Mouse (Mus musculus): ENCODE measurements around the gene Prkce. TPM values are rescaled to one million over a fixed set of nuclear protein-coding genes. Genes with fewer than 3 reads are reported as not detected.

Prkce gene
- polyA plus RNA-seq, 1 experiment from 2014 or later, result 6.7 TPM

- H3K4me1 ChIP-seq (ENCODE audit: control insufficient read depth, insufficient read depth, low read length), result no peaks in the 10 kb centered on the region
- no peak for ATAC-seq (replicated peaks; ENCODE audit: insufficient number of reproducible peaks, low FRiP score, low TSS enrichment, low read depth)
- no peaks in the 10 kb centered on the region for H3K9me3 ChIP-seq (replicated peaks; ENCODE audit: control insufficient read depth, low read length)
- 74% methylated on average over 11 of the region's 11 CpGs for WGBS
- H3K27me3 ChIP-seq (ENCODE audit: control insufficient read depth, insufficient read depth, low read length), result no peaks in the 10 kb centered on the region
- no peak overlapping the region for H3K4me2 ChIP-seq (ENCODE audit: low read depth, low read length)
- no peak overlapping the region for H3K4me3 ChIP-seq (ENCODE audit: low read depth, low read length)
- no peaks in the 10 kb centered on the region for H3K36me3 ChIP-seq (replicated peaks; ENCODE audit: control insufficient read depth, insufficient read depth, low read depth, low read length)
- no peak overlapping the region for H3K9ac ChIP-seq (replicated peaks; ENCODE audit: low read length)
- H3K27ac ChIP-seq (replicated peaks; ENCODE audit: low read depth, low read length), result no peak overlapping the region
- no peak for DNase-seq (ENCODE audit: low spot score)
Measured at GRCm38 (mm10) chr17:86404795-86405501, 237.4 kb downstream of the Prkce start.

GRCm38 (mm10) chr17:86405644-86406043 is 238.1 kb downstream of the Prkce start:
- Histone ChIP-seq H3K27ac (replicated peaks; ENCODE audit: low read depth, low read length) (no peak overlapping the region), H3K27me3 (ENCODE audit: control insufficient read depth, insufficient read depth, low read length) (no peaks in the 10 kb centered on the region), H3K4me3 (ENCODE audit: low read depth, low read length) (no peak overlapping the region), H3K9me3 (replicated peaks; ENCODE audit: control insufficient read depth, low read length) (no peaks in the 10 kb centered on the region), H3K4me1 (ENCODE audit: control insufficient read depth, insufficient read depth, low read length) (no peaks in the 10 kb centered on the region), H3K9ac (replicated peaks; ENCODE audit: low read length) (no peak overlapping the region), H3K4me2 (ENCODE audit: low read depth, low read length) (no peak overlapping the region), H3K36me3 (replicated peaks; ENCODE audit: control insufficient read depth, insufficient read depth, low read depth, low read length) (no peaks in the 10 kb centered on the region)
- DNase-seq (ENCODE audit: low spot score), result no peak
- no peak for ATAC-seq (replicated peaks; ENCODE audit: insufficient number of reproducible peaks, low FRiP score, low TSS enrichment, low read depth)
- 82% methylated on average over 8 of the region's 8 CpGs for WGBS

GRCm38 (mm10) chr17:86407921-86408613 is 240.5 kb downstream of the Prkce start:
- Histone ChIP-seq H3K27me3 (ENCODE audit: control insufficient read depth, insufficient read depth, low read length) (no peaks in the 10 kb centered on the region), H3K9ac (replicated peaks; ENCODE audit: low read length) (no peak overlapping the region), H3K36me3 (replicated peaks; ENCODE audit: control insufficient read depth, insufficient read depth, low read depth, low read length) (no peaks in the 10 kb centered on the region), H3K4me3 (ENCODE audit: low read depth, low read length) (no peak overlapping the region), H3K9me3 (replicated peaks; ENCODE audit: control insufficient read depth, low read length) (no peaks in the 10 kb centered on the region), H3K27ac (replicated peaks; ENCODE audit: low read depth, low read length) (no peak overlapping the region), H3K4me1 (ENCODE audit: control insufficient read depth, insufficient read depth, low read length) (no peaks in the 10 kb centered on the region), H3K4me2 (ENCODE audit: low read depth, low read length) (no peak overlapping the region)
- ATAC-seq (replicated peaks; ENCODE audit: insufficient number of reproducible peaks, low FRiP score, low TSS enrichment, low read depth) (no peak), DNase-seq (ENCODE audit: low spot score) (no peak)
- 86% methylated on average over 8 of the region's 8 CpGs for WGBS

GRCm38 (mm10) chr17:86408614-86409006 is 241.0 kb downstream of the Prkce start:
- Histone ChIP-seq H3K4me3 (ENCODE audit: low read depth, low read length) (no peak overlapping the region), H3K9ac (replicated peaks; ENCODE audit: low read length) (no peak overlapping the region), H3K4me2 (ENCODE audit: low read depth, low read length) (no peak overlapping the region), H3K36me3 (replicated peaks; ENCODE audit: control insufficient read depth, insufficient read depth, low read depth, low read length) (no peaks in the 10 kb centered on the region), H3K27ac (replicated peaks; ENCODE audit: low read depth, low read length) (no peak overlapping the region), H3K9me3 (replicated peaks; ENCODE audit: control insufficient read depth, low read length) (no peaks in the 10 kb centered on the region), H3K27me3 (ENCODE audit: control insufficient read depth, insufficient read depth, low read length) (no peaks in the 10 kb centered on the region), H3K4me1 (ENCODE audit: control insufficient read depth, insufficient read depth, low read length) (no peaks in the 10 kb centered on the region)
- 88% methylated on average over 5 of the region's 5 CpGs for WGBS
- ATAC-seq (replicated peaks; ENCODE audit: insufficient number of reproducible peaks, low FRiP score, low TSS enrichment, low read depth) (no peak), DNase-seq (ENCODE audit: low spot score) (no peak)

- WGBS, result 91% methylated on average over 8 of the region's 8 CpGs
- H3K36me3 ChIP-seq (replicated peaks; ENCODE audit: control insufficient read depth, insufficient read depth, low read depth, low read length), result no peaks in the 10 kb centered on the region
- H3K4me3 ChIP-seq (ENCODE audit: low read depth, low read length), result no peak overlapping the region
- H3K27ac ChIP-seq (replicated peaks; ENCODE audit: low read depth, low read length), result no peak overlapping the region
- H3K4me1 ChIP-seq (ENCODE audit: control insufficient read depth, insufficient read depth, low read length), result no peaks in the 10 kb centered on the region
- no peaks in the 10 kb centered on the region for H3K9me3 ChIP-seq (replicated peaks; ENCODE audit: control insufficient read depth, low read length)
- no peak overlapping the region for H3K9ac ChIP-seq (replicated peaks; ENCODE audit: low read length)
- H3K27me3 ChIP-seq (ENCODE audit: control insufficient read depth, insufficient read depth, low read length), result no peaks in the 10 kb centered on the region
- ATAC-seq (replicated peaks; ENCODE audit: insufficient number of reproducible peaks, low FRiP score, low TSS enrichment, low read depth) (no peak), DNase-seq (ENCODE audit: low spot score) (no peak)
- no peak overlapping the region for H3K4me2 ChIP-seq (ENCODE audit: low read depth, low read length)
Measured at GRCm38 (mm10) chr17:86409485-86409884, 241.9 kb downstream of the Prkce start.

GRCm38 (mm10) chr17:86410496-86410895 is 242.9 kb downstream of the Prkce start:
- DNase-seq (ENCODE audit: low spot score) (no peak), ATAC-seq (replicated peaks; ENCODE audit: insufficient number of reproducible peaks, low FRiP score, low TSS enrichment, low read depth) (no peak)
- Histone ChIP-seq H3K9me3 (replicated peaks; ENCODE audit: control insufficient read depth, low read length) (no peaks in the 10 kb centered on the region), H3K27me3 (ENCODE audit: control insufficient read depth, insufficient read depth, low read length) (no peaks in the 10 kb centered on the region), H3K4me3 (ENCODE audit: low read depth, low read length) (no peak overlapping the region), H3K4me1 (ENCODE audit: control insufficient read depth, insufficient read depth, low read length) (no peaks in the 10 kb centered on the region), H3K4me2 (ENCODE audit: low read depth, low read length) (no peak overlapping the region), H3K27ac (replicated peaks; ENCODE audit: low read depth, low read length) (no peak overlapping the region), H3K9ac (replicated peaks; ENCODE audit: low read length) (no peak overlapping the region), H3K36me3 (replicated peaks; ENCODE audit: control insufficient read depth, insufficient read depth, low read depth, low read length) (no peaks in the 10 kb centered on the region)
- WGBS, result 71% methylated on average over 12 of the region's 12 CpGs

GRCm38 (mm10) chr17:86412141-86412540 is 244.6 kb downstream of the Prkce start:
- no peak for ATAC-seq (replicated peaks; ENCODE audit: insufficient number of reproducible peaks, low FRiP score, low TSS enrichment, low read depth)
- no peaks in the 10 kb centered on the region for H3K27me3 ChIP-seq (ENCODE audit: control insufficient read depth, insufficient read depth, low read length)
- no peaks in the 10 kb centered on the region for H3K4me1 ChIP-seq (ENCODE audit: control insufficient read depth, insufficient read depth, low read length)
- H3K9me3 ChIP-seq (replicated peaks; ENCODE audit: control insufficient read depth, low read length), result no peaks in the 10 kb centered on the region
- H3K4me3 ChIP-seq (ENCODE audit: low read depth, low read length), result no peak overlapping the region
- no peak overlapping the region for H3K4me2 ChIP-seq (ENCODE audit: low read depth, low read length)
- no peak for DNase-seq (ENCODE audit: low spot score)
- no peaks in the 10 kb centered on the region for H3K36me3 ChIP-seq (replicated peaks; ENCODE audit: control insufficient read depth, insufficient read depth, low read depth, low read length)
- 63% methylated on average over 6 of the region's 6 CpGs for WGBS
- H3K9ac ChIP-seq (replicated peaks; ENCODE audit: low read length), result no peak overlapping the region
- H3K27ac ChIP-seq (replicated peaks; ENCODE audit: low read depth, low read length), result no peak overlapping the region

- DNase-seq (ENCODE audit: low spot score) (peak; percentile 37), ATAC-seq (replicated peaks; ENCODE audit: insufficient number of reproducible peaks, low FRiP score, low TSS enrichment, low read depth) (no peak)
- WGBS, result 68% methylated on average over 8 of the region's 8 CpGs
- Histone ChIP-seq H3K4me2 (ENCODE audit: low read depth, low read length) (no peak overlapping the region), H3K4me1 (ENCODE audit: control insufficient read depth, insufficient read depth, low read length) (no peaks in the 10 kb centered on the region), H3K36me3 (replicated peaks; ENCODE audit: control insufficient read depth, insufficient read depth, low read depth, low read length) (no peaks in the 10 kb centered on the region), H3K9ac (replicated peaks; ENCODE audit: low read length) (no peak overlapping the region), H3K4me3 (ENCODE audit: low read depth, low read length) (no peak overlapping the region), H3K27me3 (ENCODE audit: control insufficient read depth, insufficient read depth, low read length) (no peaks in the 10 kb centered on the region), H3K27ac (replicated peaks; ENCODE audit: low read depth, low read length) (no peak overlapping the region), H3K9me3 (replicated peaks; ENCODE audit: control insufficient read depth, low read length) (no peaks in the 10 kb centered on the region)
Measured at GRCm38 (mm10) chr17:86414608-86415007, 247.0 kb downstream of the Prkce start.

Data from embryonic facial prominence, embryonic 11.5 days (tissue).